Mouse (Mus musculus) limb, embryonic 14.5 days (tissue): ENCODE measurements at regions not wholly inside any gene's neighbourhood (a gene's known extent, or its start where the extent isn't known, plus 50 kb on each side); places are given as distances from the start of the nearest gene placed in this dataset.

Experiments used
- ATAC-seq: fragments of 200-750 bp; cut with Nextera tagmentation; 2 replicates; pipeline ENCODE4 v1.8.0; 2017; ENCODE audit warnings: low read depth, moderate number of reproducible peaks, moderate TSS enrichment; ENCODE audit not compliant: low FRiP score
- DNase-seq: peaks from one replicate; pipeline ENCODE4 v3.0.0-alpha.2; 2015; ENCODE audit warnings: low spot score
- H3K27ac ChIP-seq: fragments of 300-500 bp; sonication (generic); replicated peaks from 2 replicates; pipeline ENCODE4 v1.5.1; 2014; ENCODE audit warnings: low read depth, mild to moderate bottlenecking, low read length, moderate library complexity, mixed read lengths
- H3K27me3 ChIP-seq: fragments of 300-500 bp; sonication (generic); 2 replicates; pipeline ENCODE4 v1.6.1; 2014; ENCODE audit warnings: low read length, mixed read lengths; ENCODE audit not compliant: control insufficient read depth, insufficient read depth
- H3K36me3 ChIP-seq: fragments of 300-500 bp; sonication (generic); 2 replicates; pipeline ENCODE4 v1.6.1; 2014; ENCODE audit warnings: mild to moderate bottlenecking, low read length, moderate library complexity, mixed read lengths; ENCODE audit not compliant: control insufficient read depth, insufficient read depth
- H3K4me1 ChIP-seq: fragments of 300-500 bp; sonication (generic); 2 replicates; pipeline ENCODE4 v1.6.1; 2014; ENCODE audit warnings: antibody characterized with exemption, low read length, mixed read lengths; ENCODE audit not compliant: control insufficient read depth, insufficient read depth
- H3K4me2 ChIP-seq: fragments of 300-500 bp; sonication (generic); replicated peaks from 2 replicates; pipeline ENCODE4 v1.6.1; 2014; ENCODE audit warnings: low read depth, mild to moderate bottlenecking, low read length, moderate library complexity; ENCODE audit not compliant: severe bottlenecking
- H3K4me3 ChIP-seq: fragments of 300-500 bp; sonication (generic); replicated peaks from 2 replicates; pipeline ENCODE4 v1.5.1; 2014; ENCODE audit warnings: low read length
- H3K9ac ChIP-seq: fragments of 300-500 bp; sonication (generic); 2 replicates; pipeline ENCODE4 v1.6.1; 2014; ENCODE audit warnings: mild to moderate bottlenecking, low read depth, low read length, moderate library complexity; ENCODE audit not compliant: severe bottlenecking
- H3K9me3 ChIP-seq: fragments of 300-500 bp; sonication (generic); 2 replicates; pipeline ENCODE4 v1.6.1; 2016; ENCODE audit warnings: low read length; ENCODE audit not compliant: control insufficient read depth
- POLR2A ChIP-seq: fragments of 200-500 bp; IDR thresholded peaks from 2 replicates; pipeline ENCODE4 v1.8.0; 2012; ENCODE audit warnings: inconsistent platforms, mild to moderate bottlenecking, moderate library complexity, borderline replicate concordance; ENCODE audit not compliant: insufficient read depth, insufficient read length; ENCODE audit errors: extremely low read depth
- WGBS: fragments of 180-500 bp; shearing (Covaris S2); extraction: QIAGEN DNeasy Blood & Tissue Kit; methylation state at CpG from one replicate; pipeline ENCODE4 v1.1.7; 2014; 5-methylcytosine and 5-hydroxymethylcytosine counted together

DNA sequence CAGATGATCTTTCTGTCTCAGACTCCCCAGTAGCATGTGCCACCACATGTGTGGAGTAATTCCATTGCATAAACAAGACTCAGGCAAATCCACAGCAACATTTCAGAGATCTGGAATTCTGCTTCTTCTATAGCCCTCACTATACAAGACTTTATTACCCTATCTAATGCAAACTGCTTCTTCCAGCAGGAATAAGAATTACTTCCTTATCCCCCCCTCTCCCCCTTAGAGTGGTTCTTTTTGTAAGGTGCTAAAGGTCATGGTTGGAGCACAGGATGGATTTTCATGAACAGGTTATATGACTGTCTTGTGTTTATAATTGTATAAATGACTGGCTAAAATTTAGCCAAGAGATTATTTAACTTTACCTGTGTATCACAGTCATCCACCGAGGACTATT, 5037.4 kb downstream of the 9330182O14Rik start:
- 89% methylated on average over 1 of the region's 1 CpGs for WGBS
- ATAC-seq = no peak
- H3K9ac ChIP-seq = no peak overlapping the region
- H3K4me2 ChIP-seq = no peak overlapping the region
- no peak for DNase-seq
- H3K4me3 ChIP-seq = no peak overlapping the region
- no peak for TF ChIP-seq POLR2A
- no peak overlapping the region for H3K27ac ChIP-seq
- H3K9me3 ChIP-seq = no peaks in the 10 kb centered on the region
- H3K27me3 ChIP-seq = no peaks in the 10 kb centered on the region
- H3K36me3 ChIP-seq = no peaks in the 10 kb centered on the region
- H3K4me1 ChIP-seq = no peaks in the 10 kb centered on the region

- Histone ChIP-seq H3K4me1 (no peaks in the 10 kb centered on the region), H3K36me3 (no peaks in the 10 kb centered on the region), H3K4me3 (no peak overlapping the region), H3K9me3 (no peaks in the 10 kb centered on the region), H3K27ac (no peak overlapping the region), H3K27me3 (no peaks in the 10 kb centered on the region), H3K4me2 (no peak overlapping the region), H3K9ac (no peak overlapping the region)
- ATAC-seq (no peak), DNase-seq (peak; percentile 36)
- WGBS = 39% methylated on average over 2 of the region's 2 CpGs
- no peak for TF ChIP-seq POLR2A
These were observed 5044.2 kb downstream of the 9330182O14Rik start for GRCm38 (mm10) chr15:45178341-45178740.

DNA sequence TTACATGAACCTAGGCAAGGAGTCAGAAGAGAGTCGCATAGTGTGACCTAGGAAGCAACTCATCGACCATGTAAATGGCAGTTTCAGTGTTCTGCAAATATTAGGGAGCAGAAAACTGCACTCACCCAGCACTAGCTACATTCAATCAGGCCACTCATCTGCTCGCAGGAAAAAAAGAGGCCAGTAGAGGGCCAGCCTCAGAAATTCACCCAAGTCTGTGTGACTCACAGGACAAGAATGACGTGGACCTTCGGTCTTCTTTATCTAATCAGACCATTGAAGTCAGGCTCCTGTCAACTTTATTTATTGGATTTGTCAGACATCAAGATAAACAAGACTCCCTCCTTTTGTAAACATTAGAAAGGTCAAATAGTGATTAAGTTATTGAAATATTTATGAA, 5046.0 kb downstream of the 9330182O14Rik start:
- Histone ChIP-seq H3K4me3 (no peak overlapping the region), H3K27me3 (no peaks in the 10 kb centered on the region), H3K9ac (no peak overlapping the region), H3K36me3 (no peaks in the 10 kb centered on the region), H3K4me2 (no peak overlapping the region), H3K27ac (no peak overlapping the region), H3K4me1 (no peaks in the 10 kb centered on the region), H3K9me3 (no peaks in the 10 kb centered on the region)
- 47% methylated on average over 5 of the region's 5 CpGs for WGBS
- no peak for TF ChIP-seq POLR2A
- ATAC-seq (no peak), DNase-seq (no peak)
